Mouse (Mus musculus) urinary bladder, postnatal 14 days (tissue): ENCODE results near the gene Slc24a3.

Experiments used
- DNase-seq: peaks from one replicate; pipeline ENCODE4 v3.0.0; 2021; ENCODE audit warnings: low spot score

The Slc24a3 gene

DNA sequence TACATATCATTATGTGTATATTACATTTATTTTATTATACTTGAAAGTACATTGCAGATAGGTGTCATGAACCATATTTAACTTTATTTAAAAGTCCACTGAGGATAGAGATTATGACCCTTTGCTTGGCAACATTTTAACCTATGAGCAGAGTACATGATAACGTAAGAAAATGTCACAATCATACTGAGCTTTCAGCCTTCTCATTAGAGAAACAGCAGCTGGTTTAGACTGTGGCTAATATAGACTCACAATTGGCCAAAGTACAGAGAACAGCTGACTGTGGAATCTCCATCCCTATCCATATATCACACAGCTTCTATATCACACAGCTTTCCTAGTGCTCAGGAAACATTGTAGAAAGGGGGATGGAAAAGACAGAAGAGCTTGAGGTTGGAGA lies 111.8 kb downstream of the Slc24a3 start:
- DNase-seq: no peak

DNA sequence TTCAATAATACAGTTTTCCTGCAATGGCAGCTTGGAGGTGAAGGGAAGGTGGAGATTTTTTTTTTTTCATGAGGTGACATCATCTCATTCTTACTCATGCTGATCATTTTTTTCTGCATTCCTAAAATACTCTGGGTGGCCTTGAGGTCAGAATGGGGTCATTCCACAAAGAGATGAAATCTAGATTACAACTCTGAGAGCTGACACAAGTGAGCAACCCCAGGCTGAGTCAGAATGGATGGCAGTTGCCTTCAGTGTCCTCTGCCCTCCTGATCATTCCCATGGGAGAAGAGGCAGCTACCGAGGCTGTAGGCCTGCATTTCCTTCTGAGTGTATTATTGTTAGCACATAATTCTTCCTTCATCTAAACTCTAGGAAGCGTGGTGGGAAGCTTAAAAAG lies 116.2 kb downstream of the Slc24a3 start:
- DNase-seq: no peak

GRCm38 (mm10) chr2:145288501-145288900 lies 120.9 kb downstream of the Slc24a3 start:
- no peak for DNase-seq

GRCm38 (mm10) chr2:145291473-145291872 lies 123.9 kb downstream of the Slc24a3 start:
- DNase-seq: no peak

DNA sequence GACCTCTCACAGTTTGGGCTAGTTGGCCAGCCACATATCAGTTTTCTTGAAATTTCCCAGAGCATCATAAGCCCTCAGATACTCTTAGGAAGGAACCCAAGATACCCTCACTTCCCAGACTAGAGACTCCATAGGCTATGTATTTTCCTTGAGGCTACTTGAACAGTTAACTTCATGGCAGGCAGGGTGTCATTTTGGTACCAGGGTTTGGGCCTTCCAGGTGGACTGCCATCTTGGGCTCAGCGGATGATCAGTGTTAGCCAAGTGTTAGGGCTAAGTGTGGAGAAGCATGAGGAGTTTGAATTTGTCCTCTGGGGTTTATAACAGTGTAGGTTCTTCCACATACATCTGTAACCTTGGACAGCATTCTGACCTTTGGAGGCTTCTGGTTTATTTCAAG lies 124.6 kb downstream of the Slc24a3 start:
- no peak for DNase-seq

DNA sequence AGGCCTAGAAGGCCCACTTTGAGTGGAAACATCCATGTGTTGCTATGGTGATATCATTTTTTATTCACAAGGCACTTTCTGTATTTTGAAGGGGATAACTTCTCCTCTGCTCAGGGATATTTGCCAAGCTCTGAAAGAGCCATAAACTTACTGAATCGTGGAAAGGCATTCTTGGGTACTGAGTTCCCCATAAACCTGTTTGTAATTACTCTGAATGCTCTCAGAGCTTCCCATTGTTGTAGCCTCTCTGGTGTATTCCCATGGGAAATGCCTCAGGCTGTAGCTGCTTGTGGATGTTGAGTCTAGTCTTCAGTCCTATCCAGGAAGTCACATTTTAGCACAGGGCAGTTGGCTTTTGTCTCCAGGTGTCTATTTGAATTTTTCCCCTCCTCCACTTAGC lies 125.3 kb downstream of the Slc24a3 start:
- no peak for DNase-seq

GRCm38 (mm10) chr2:145296906-145297305 lies 129.4 kb downstream of the Slc24a3 start:
- DNase-seq: no peak

- no peak for DNase-seq
These were observed 132.6 kb downstream of the Slc24a3 start for GRCm38 (mm10) chr2:145299914-145300699.

DNA sequence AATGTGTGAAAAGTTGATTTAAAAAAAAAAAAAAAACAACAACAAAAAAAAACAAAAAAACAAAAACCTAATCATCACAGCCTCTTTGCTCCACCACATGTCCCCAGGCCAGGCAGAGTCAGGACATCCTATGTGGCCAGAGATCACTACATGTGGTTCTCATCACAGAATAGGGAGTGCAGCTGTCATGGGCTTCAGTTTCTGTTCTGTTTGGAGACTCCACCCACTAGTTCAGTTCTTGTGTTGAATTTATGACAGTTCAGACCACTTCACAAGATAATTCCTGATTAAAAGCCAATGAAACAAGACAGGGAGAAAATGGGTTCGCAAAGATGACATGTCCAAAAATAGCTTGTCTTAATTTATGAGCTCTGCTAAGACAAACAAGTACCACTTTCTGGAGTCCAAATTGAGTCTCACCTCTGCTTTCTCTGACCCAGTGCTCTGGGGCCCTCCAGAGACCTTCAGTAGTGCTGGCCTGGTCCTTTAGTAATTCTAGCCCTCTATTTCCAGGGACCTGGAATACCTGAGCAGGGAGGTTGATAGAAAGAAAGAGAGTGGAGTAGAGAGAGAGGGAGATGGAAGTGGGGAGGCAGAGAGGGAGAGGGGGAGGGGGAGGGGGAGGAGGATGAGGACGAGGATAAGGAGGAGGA lies 139.8 kb downstream of the Slc24a3 start:
- DNase-seq: no peak

DNA sequence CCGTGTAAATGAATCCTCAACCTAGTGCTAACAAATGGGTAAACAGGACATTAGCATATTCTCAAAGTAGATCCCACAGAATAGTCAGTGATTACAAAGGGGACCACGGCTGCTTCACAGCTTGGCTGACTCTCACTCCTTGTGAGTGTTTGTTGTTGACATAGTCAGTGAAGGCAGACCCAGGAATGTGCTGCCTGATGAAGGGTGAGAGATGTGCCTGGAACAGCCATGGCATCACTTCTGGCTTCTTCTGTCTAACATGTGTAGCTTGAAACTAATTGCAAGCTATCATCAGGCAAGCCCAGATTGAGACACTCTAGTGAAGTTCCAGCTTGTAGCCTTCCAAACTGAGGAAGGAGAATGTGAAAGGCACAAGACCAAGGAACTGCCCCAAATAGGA lies 151.4 kb downstream of the Slc24a3 start:
- DNase-seq: no peak

- no peak for DNase-seq
These were observed 153.7 kb downstream of the Slc24a3 start for GRCm38 (mm10) chr2:145321287-145321686.

DNA sequence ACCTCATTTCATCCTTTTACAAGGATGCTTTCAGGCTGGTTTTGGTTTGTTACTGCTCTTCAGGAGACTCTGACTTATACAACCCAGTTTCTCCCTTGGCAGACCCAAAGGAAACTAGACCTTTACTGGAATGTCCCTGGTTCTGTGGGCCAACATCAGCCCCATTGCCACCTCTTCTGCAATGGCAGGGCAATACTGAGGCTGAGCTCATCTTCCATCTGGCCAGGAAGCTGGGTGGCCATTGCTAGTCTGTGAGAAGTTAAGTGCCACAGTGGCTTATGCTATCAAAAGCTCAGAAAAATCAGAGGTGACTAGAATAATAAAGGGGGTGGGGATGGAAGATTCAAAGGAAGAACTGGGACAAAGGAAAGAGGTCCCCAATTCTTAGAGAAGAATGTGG lies 154.2 kb downstream of the Slc24a3 start:
- no peak for DNase-seq

GRCm38 (mm10) chr2:145324477-145324876 lies 156.9 kb downstream of the Slc24a3 start:
- no peak for DNase-seq

DNA sequence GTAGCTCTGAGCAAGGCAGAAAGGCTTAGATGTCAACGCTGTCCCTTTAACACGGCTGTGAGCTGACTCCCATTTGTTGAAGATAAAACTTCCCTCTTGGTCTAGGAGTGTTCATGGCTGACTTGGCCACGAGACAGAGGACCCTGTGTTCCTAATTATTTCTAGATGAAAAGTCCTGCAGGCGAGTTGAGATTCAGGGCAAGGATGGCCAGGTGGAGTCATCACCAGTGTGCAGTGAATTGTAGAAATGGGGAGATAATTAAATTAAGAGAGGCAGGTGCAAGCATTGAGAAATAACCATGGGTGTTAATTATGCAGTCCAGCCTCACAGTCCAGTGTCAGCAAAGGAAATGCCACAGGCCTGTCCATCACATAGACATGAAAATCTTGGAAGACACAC lies 158.3 kb downstream of the Slc24a3 start:
- DNase-seq: no peak

GRCm38 (mm10) chr2:145326544-145326943 lies 159.0 kb downstream of the Slc24a3 start:
- no peak for DNase-seq

GRCm38 (mm10) chr2:145329756-145330155 lies 162.2 kb downstream of the Slc24a3 start:
- peak; percentile 19 for DNase-seq

GRCm38 (mm10) chr2:145331525-145331924 lies 164.0 kb downstream of the Slc24a3 start:
- no peak for DNase-seq

GRCm38 (mm10) chr2:145333466-145333865 lies 165.9 kb downstream of the Slc24a3 start:
- no peak for DNase-seq

DNA sequence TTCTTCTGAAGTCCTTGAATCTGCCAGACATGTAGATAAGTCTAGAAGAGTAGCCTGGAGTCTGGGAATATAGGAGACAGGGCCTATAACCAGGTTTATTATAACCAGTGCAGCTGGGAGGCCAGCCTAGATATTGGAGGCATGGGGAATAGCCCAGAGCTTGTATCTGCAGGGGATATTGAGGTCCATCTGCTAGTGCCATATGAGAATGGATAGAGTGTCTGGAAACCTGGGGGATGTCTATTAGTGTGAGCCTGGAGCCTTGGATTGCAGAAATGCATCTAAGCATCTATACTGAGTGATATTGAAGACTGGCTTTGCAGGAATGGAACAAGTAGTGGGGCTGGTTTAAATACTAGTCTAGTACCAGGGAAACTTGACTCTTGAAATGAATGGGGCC lies 168.9 kb downstream of the Slc24a3 start:
- no peak for DNase-seq

- no peak for DNase-seq
These were observed 173.3 kb downstream of the Slc24a3 start for GRCm38 (mm10) chr2:145340816-145341215.

- no peak for DNase-seq
These were observed 175.4 kb downstream of the Slc24a3 start for GRCm38 (mm10) chr2:145342956-145343355.

GRCm38 (mm10) chr2:145344521-145344920 lies 177.0 kb downstream of the Slc24a3 start:
- no peak for DNase-seq

GRCm38 (mm10) chr2:145353801-145354200 lies 186.2 kb downstream of the Slc24a3 start:
- no peak for DNase-seq
